Mouse (Mus musculus) heart, adult 18-20 months (tissue): ENCODE data around the gene Fgf4. TPM values are rescaled to one million over a fixed set of nuclear protein-coding genes. Genes with fewer than 3 reads are reported as not detected.

Source experiments
- DNase-seq, 2 experiments: peaks; one replicate each; pipeline ENCODE4 v3.0.0; 2021 to 2022; ENCODE audit warnings: mixed read lengths in 1 of 2
- long read RNA-seq, 2 experiments: library from polyadenylated mRNA; stranded (forward); transcript quantifications; one replicate each; pipeline ENCODE4 v2.0.0; 2021
- total RNA-seq, 2 experiments: library from RNA; stranded (reverse); gene quantifications; 2 replicates each; pipeline ENCODE4 v1.2.3; 2021

Fgf4 gene
- total RNA-seq, result not detected
- long read RNA-seq, experiment 1, result 0 reads
- long read RNA-seq, experiment 2, result 0 reads

DNA sequence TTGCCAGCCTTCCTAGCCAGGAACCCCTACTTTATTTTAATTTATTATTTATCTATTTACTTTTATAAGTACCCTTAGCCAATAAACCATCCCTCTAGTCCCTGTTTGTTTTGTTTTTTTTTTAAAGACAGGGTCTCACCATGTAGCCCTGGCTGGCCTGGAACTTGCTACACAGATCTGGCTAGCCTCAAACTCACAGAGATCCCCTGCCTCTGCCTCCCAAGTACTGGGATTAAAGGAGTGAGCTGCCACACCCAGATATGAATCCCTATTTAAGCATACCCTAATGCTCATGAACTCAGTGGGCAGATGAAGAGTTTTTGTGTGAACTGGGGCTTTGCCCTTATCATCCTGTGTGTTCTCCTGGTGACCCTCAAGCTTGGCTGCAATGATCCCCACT is at the start of gene Fgf4:
TSS of gene Fgf4 (plus strand) at position 301 of the 400 bp plus-strand sequence.
- DNase-seq, result no peak

DNA sequence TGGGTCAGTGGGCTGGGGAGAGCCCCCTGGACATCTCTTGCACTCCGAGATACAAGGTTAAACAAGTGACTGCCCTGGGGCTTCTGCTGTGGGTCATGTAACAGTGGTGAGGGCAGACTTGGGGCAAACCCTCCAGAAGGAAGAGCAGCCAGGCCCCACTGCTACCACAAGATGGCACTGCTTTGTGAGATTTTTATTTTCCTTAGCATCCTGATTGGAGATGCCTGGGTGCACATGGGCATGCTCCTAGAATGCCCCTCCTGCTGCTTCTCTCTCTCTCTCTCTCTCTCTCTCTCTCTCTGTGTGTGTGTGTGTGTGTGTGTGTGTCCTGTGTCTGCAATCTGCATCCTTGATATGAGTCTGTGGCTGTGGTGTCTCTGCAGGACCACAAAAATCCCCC is 48.7 kb upstream of the Fgf4 start:
- no peak for DNase-seq

DNA sequence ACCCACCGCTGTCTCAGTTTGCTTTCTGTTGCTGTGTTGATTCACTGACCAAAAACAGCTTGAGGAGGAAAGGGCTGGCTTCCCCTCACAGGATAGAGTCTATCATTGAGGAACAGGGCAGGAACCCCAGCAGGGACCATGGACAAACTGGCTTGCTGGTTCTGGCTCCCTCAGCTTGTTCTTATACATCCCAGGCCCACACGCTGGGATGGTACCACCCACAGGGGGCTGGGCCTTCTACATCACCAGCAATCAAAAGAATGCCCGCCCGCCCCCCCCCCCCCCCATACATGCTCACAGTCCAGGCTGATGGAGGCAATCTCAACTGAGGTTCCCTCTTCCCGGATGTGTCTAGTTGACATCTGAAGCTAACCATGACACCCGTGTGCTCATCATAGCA is 40.1 kb upstream of the Fgf4 start:
- no peak for DNase-seq

- no peak for DNase-seq
Measured at GRCm38 (mm10) chr7:144807976-144808577, 39.1 kb upstream of the Fgf4 start.

DNA sequence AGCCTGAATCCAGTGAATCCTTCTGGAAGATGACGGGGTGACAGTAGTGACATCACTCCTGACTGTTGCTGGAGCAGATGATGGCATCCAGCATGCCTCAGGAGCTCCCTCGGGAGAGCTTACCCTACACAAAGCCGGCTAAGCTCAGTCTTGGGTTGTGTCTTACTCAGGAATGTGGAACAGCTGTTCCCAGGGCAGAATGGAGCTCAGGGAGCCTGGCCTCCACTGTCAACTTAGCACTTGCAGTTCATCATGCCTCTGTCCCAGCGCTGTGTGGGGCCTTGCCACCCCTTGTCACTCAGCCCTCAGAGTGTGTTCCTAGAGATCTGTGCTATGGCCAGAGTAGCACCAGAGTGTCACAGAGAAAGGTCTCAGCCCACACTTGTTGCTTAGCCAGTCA is 35.6 kb upstream of the Fgf4 start:
- DNase-seq, result no peak

GRCm38 (mm10) chr7:144821901-144822300 is 25.3 kb upstream of the Fgf4 start:
- DNase-seq, result no peak

DNA sequence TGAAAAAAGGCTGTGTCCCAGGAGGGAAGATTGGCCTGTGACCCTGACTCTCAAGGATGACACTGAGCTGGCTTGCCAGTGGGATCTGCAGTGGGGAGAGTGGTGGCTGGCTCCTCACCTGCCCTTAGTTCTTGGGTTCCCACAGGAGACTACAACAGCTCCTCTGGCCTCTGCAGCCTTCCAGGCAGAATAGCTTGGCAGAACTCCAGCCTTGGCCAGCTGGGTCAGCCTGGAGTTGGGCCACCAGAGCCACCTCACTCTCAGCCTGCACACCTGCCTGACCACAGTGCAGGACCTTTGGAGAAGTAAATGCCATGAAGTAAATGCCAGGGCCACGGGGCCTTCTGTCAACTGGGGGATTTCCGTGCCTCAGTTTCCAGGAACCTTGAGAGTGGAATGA is 23.2 kb upstream of the Fgf4 start:
- peak; percentile 43 to 53 for DNase-seq

GRCm38 (mm10) chr7:144828369-144828768 is 18.8 kb upstream of the Fgf4 start:
- no peak for DNase-seq

GRCm38 (mm10) chr7:144837891-144838488 is 9.2 kb upstream of the Fgf4 start, which contains the start of gene Fgf3:
Gene Fgf3, plus strand, starts transcription at chr7:144838083.
- no peak for DNase-seq

- no peak for DNase-seq
Measured at GRCm38 (mm10) chr7:144838522-144839503, 8.4 kb upstream of the Fgf4 start.

DNA sequence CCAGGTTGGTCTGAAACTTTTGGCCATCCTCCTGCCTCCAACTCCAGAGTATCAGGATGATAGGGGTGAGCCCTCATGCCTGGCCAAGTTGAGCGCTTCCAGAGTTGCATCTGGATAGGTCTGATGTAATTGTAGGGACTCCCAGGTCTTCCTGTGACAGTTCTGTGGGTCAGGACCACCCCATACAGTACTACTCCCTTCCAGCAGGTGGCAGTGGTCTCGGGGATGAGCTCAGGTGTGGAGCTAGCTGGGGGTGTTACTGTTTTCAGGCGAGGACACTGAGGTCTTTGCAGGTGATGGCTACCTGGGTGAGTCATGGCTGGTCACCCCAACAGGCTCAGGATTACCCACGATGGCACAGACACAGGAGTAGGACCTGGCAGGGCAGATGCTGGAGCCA is 1.0 kb upstream of the Fgf4 start:
- DNase-seq, result peak; percentile 9 to 45

GRCm38 (mm10) chr7:144851321-144851720 is 4.2 kb downstream of the Fgf4 start:
- no peak for DNase-seq

- DNase-seq, result no peak
Measured at GRCm38 (mm10) chr7:144854966-144855365, 7.8 kb downstream of the Fgf4 start.

- DNase-seq, result no peak
Measured at GRCm38 (mm10) chr7:144857158-144857557, 10.0 kb downstream of the Fgf4 start.

DNA sequence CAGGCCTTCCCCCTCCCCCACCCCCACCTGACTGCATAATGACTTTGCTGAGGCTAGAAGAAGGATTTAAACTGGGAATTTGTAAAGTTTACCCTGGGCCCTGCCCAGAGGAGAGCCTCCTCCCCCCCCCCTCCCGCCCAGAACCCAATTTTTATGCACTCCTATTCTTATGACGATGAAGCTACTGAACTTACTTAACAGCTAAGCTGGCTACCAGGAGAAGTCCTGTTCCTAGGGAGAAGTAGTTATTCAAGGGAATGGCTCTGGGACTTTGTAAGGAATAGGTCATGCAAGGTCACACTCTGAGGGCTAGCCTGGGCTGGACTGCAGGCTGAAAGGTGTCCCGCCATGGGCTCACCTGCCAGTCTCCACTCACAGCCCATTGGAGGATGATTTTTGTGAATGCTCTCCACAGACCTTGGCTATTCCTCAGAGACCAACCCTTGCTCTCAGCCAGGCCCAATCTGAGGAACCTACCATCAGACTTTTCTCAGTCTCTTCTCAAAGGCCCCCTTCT is 10.7 kb downstream of the Fgf4 start:
- DNase-seq, result no peak

- DNase-seq, result no peak
Measured at GRCm38 (mm10) chr7:144858702-144859101, 11.5 kb downstream of the Fgf4 start.

- DNase-seq, result no peak
Measured at GRCm38 (mm10) chr7:144861056-144861768, 14.0 kb downstream of the Fgf4 start.

GRCm38 (mm10) chr7:144861769-144862070 is 14.6 kb downstream of the Fgf4 start:
- no peak for DNase-seq

DNA sequence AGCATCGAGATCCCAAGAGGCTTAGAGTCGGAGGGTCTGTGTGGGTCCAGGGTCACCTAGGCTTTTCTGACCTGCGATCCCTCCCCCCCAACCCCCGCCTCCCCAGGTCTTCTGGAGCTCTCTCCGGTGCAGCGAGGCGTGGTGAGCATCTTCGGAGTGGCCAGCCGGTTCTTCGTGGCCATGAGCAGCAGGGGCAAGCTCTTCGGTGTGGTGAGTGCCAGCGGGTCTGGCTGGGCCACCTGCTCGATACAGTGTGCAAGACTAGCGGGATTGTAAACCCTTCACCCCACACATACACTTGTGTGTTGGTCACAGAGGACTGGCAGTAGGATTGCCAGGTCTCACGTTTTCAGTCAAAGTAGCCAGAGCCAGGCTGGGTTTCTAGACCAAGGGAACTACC is 15.0 kb downstream of the Fgf4 start:
- DNase-seq, result no peak

DNA sequence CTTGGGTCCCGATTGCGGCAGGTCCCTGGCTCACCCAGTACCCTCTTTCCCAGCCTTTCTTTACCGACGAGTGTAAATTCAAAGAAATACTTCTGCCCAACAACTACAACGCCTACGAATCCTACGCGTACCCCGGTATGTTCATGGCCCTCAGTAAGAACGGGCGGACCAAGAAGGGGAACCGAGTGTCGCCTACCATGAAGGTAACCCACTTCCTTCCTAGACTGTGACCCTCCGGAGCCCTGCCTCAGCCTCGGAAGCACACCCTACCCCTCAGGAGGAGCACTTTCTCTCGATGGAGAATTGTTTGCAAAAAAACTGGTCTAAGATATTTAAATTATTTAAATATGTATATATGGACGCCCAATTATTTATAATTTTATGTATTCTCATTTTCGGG is 15.5 kb downstream of the Fgf4 start:
- DNase-seq, result no peak

DNA sequence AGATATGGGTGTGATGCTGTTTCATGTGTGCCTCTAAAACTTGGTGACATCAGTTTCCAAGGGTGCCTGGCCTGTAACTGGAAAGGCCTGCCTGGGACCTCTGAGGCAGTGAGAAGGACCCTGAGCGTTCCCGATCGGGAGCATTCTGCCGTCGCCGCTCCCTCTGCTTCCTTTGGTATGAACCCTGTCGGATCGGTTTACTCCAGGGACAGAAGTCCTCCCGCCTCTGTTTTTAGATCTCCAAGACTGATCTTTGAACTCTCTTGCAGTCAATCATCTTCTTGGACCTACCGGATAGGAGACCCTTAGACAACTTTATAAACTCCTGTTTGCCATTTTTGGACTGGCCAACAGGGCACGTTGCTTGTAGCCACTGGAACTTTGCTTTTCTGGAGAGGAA is 16.0 kb downstream of the Fgf4 start:
- no peak for DNase-seq

GRCm38 (mm10) chr7:144864160-144864670 is 17.0 kb downstream of the Fgf4 start:
- DNase-seq, result no peak
